Mouse (Mus musculus) cerebellum, adult 2 months (tissue): ENCODE results near the gene Acsbg1.

ENCODE experiments used
- CTCF ChIP-seq: fragments of 200-500 bp; IDR thresholded peaks from 2 replicates; pipeline ENCODE4 v1.5.1; 2011; ENCODE audit warnings: low read depth, mild to moderate bottlenecking, control low read depth, low read length, moderate library complexity, borderline replicate concordance; ENCODE audit not compliant: insufficient read depth
- POLR2A ChIP-seq: fragments of 200-500 bp; IDR thresholded peaks from 2 replicates; pipeline ENCODE4 v1.6.1; 2011; ENCODE audit warnings: low read length, control low read depth, borderline replicate concordance; ENCODE audit not compliant: insufficient read depth

GRCm38 (mm10) chr9:54585839-54586198, 75.9 kb downstream of the Acsbg1 start:
- TF ChIP-seq CTCF: no peak
- no peak for TF ChIP-seq POLR2A
